Mouse (Mus musculus): ENCODE measurements around the gene Ttf1.
"Not testable (repeated sequence)": the region's sequence is repeated elsewhere in the genome, so short reads cannot be mapped to it uniquely, and the experiment has no call there.

The Ttf1 gene

GRCm38 (mm10) chr2:29054991-29055390, 5.1 kb upstream of the Ttf1 start, which contains the start of gene Cfap77:
TSS of gene Cfap77 (minus strand) at chr2:29055066.
- DNase-seq (ENCODE audit: low read depth, low spot score) = peak; percentile 85

GRCm38 (mm10) chr2:29065796-29066195, 5.7 kb downstream of the Ttf1 start:
- no peak for DNase-seq (ENCODE audit: low read depth, low spot score)

- DNase-seq (ENCODE audit: low read depth, low spot score) = peak; percentile 77
These were observed 6.3 kb downstream of the Ttf1 start for GRCm38 (mm10) chr2:29066410-29066809.

- no peak for DNase-seq (ENCODE audit: low read depth, low spot score)
These were observed 14.6 kb downstream of the Ttf1 start for GRCm38 (mm10) chr2:29074676-29075075.

GRCm38 (mm10) chr2:29075331-29076070, 15.4 kb downstream of the Ttf1 start:
- no peak for DNase-seq (ENCODE audit: low read depth, low spot score)

- DNase-seq (ENCODE audit: low read depth, low spot score) = no peak
These were observed 16.2 kb downstream of the Ttf1 start for GRCm38 (mm10) chr2:29076226-29076625.

- peak; percentile 30 for DNase-seq (ENCODE audit: low read depth, low spot score)
These were observed 21.9 kb downstream of the Ttf1 start for GRCm38 (mm10) chr2:29081965-29082364.

GRCm38 (mm10) chr2:29086026-29086425, 26.0 kb downstream of the Ttf1 start:
- DNase-seq (ENCODE audit: low read depth, low spot score) = no peak

GRCm38 (mm10) chr2:29089276-29089675, 29.2 kb downstream of the Ttf1 start:
- not testable (repeated sequence) for DNase-seq (ENCODE audit: low read depth, low spot score)

- DNase-seq (ENCODE audit: low read depth, low spot score) = peak; percentile 7
These were observed 35.6 kb downstream of the Ttf1 start for GRCm38 (mm10) chr2:29095674-29096073.

GRCm38 (mm10) chr2:29096751-29097150, 36.7 kb downstream of the Ttf1 start:
- DNase-seq (ENCODE audit: low read depth, low spot score) = no peak

GRCm38 (mm10) chr2:29097465-29097864, 37.4 kb downstream of the Ttf1 start:
- no peak for DNase-seq (ENCODE audit: low read depth, low spot score)

GRCm38 (mm10) chr2:29097955-29098354, 37.9 kb downstream of the Ttf1 start:
- DNase-seq (ENCODE audit: low read depth, low spot score) = not testable (repeated sequence)

- no peak for DNase-seq (ENCODE audit: low read depth, low spot score)
These were observed 38.7 kb downstream of the Ttf1 start for GRCm38 (mm10) chr2:29098786-29099185.

- DNase-seq (ENCODE audit: low read depth, low spot score) = no peak
These were observed 39.6 kb downstream of the Ttf1 start for GRCm38 (mm10) chr2:29099646-29100045.

GRCm38 (mm10) chr2:29100822-29101534, 40.9 kb downstream of the Ttf1 start:
- DNase-seq (ENCODE audit: low read depth, low spot score) = no peak

- not testable (repeated sequence) for DNase-seq (ENCODE audit: low read depth, low spot score)
These were observed 42.6 kb downstream of the Ttf1 start for GRCm38 (mm10) chr2:29102416-29103377.

- DNase-seq (ENCODE audit: low read depth, low spot score) = no peak
These were observed 60.9 kb downstream of the Ttf1 start for GRCm38 (mm10) chr2:29120969-29121368.

GRCm38 (mm10) chr2:29122446-29122845, 62.4 kb downstream of the Ttf1 start:
- DNase-seq (ENCODE audit: low read depth, low spot score) = no peak

GRCm38 (mm10) chr2:29123907-29124569, 64.0 kb downstream of the Ttf1 start, which contains the start of gene Setx:
TSS of gene Setx (plus strand) at chr2:29124181.
- DNase-seq (ENCODE audit: low read depth, low spot score) = peak; percentile 13

- DNase-seq (ENCODE audit: low read depth, low spot score) = no peak
These were observed 64.5 kb downstream of the Ttf1 start for GRCm38 (mm10) chr2:29124571-29124935.
